Mouse (Mus musculus) C2C12 (cell line): ENCODE measurements around the gene Gnat3.

Experiments used
- CEBPB ChIP-seq: IDR thresholded peaks from one replicate; pipeline ENCODE4 v1.6.1; 2011; ENCODE audit warnings: low read depth, mild to moderate bottlenecking, control low read depth, moderate library complexity
- CTCF ChIP-seq: IDR thresholded peaks from one replicate; pipeline ENCODE4 v1.5.1; 2011; ENCODE audit not compliant: control insufficient read depth, insufficient read depth, insufficient read length
- MYOG ChIP-seq: IDR thresholded peaks from one replicate; pipeline ENCODE4 v1.6.1; 2011; ENCODE audit not compliant: control insufficient read depth, insufficient read length; ENCODE audit errors: extremely low read depth
- USF1 ChIP-seq: IDR thresholded peaks from one replicate; pipeline ENCODE4 v1.6.1; 2011; ENCODE audit warnings: low read depth, mild to moderate bottlenecking, control low read depth, moderate library complexity

- TF ChIP-seq CTCF (no peak), CEBPB (no peak), MYOG (no peak), USF1 (no peak)
These were observed 5.9 kb upstream of the Gnat3 start for GRCm38 (mm10) chr5:17956468-17956867.
